Mouse (Mus musculus): ENCODE data around the gene Bik.
"Not testable (repeated sequence)": the region's sequence is repeated elsewhere in the genome, so short reads cannot be mapped to it uniquely, and the experiment has no call there.

Bik gene

DNA sequence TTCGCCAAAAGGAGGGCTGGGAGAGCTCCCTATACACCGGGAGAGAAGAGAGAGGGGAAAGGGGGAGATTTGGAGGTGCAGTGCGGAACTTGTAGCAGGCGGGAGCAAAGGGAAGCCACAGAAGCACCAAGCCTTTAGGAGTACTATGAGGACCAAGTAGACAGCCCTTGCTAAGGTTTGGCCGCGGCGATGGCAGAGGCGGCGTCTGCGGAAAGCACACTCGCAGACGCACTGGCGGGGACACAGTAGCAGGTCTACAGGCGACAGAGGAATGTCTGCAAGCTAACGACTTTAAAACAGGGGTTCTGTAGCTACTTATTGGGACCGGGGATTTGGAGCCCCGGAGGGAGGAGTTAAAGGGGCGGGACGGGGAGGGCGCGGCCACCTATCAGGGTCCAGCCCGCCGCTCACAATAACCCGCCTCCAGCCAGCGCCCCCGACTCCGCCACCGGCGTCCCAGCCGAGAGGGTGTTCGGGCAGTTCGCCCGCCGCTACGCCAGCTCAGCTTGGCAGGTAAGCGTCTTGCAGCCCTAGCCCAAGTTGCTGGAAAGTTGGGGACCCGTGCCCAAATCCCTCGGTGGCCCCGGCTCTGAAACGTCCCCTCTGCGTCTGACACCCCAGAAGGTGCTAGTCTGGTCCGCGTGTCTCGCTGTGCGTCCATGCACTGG is at the start of gene Bik:
TSS of gene Bik (plus strand) at position 439 of the 668 bp plus-strand sequence.
- DNase-seq, result peak; percentile 22 to 35

DNA sequence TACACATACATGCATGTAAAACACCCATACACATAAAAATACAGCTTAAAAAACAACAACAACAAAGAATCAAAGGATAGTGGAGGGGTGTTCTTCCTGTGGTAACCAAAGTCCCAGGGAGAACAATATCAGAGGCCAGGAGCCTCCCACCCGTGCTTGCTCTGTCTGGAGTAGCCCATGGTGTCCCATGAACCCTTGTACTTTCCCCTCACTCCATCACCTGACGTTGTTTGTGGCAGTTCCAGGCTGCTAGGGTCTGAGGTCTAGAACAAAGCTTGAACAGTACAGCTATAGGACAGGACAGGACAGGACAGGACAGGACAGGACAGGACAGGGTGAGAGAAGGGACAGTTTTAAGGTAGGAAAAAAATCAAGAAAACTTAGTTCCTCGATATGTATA is 48.6 kb upstream of the Bik start:
- DNase-seq, result no peak

- DNase-seq, result no peak
Observed at GRCm38 (mm10) chr15:83479818-83480217, 46.8 kb upstream of the Bik start.

GRCm38 (mm10) chr15:83481236-83481780 is 45.4 kb upstream of the Bik start:
- no peak for DNase-seq

- no peak for DNase-seq
Observed at GRCm38 (mm10) chr15:83482645-83483224, 43.9 kb upstream of the Bik start.

DNA sequence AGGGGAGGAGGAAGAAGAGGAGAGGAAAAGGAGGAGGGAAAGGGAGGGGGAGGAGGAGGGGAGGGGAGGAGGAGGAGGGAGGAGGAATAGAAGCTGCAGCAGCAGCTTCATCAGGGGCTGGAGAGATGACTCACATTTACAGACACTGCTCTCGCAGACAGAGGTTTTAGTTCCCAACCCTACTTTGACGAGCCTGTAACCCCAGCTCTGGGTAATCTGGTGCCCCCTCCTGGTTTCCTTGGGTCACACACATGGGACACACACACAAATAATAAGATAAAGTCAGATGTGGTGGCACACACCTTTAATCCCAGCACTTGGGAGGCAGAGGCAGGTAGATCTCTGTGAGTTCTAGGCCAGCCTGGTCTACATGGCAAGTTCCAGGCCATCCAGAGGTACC is 43.2 kb upstream of the Bik start:
- no peak for DNase-seq

DNA sequence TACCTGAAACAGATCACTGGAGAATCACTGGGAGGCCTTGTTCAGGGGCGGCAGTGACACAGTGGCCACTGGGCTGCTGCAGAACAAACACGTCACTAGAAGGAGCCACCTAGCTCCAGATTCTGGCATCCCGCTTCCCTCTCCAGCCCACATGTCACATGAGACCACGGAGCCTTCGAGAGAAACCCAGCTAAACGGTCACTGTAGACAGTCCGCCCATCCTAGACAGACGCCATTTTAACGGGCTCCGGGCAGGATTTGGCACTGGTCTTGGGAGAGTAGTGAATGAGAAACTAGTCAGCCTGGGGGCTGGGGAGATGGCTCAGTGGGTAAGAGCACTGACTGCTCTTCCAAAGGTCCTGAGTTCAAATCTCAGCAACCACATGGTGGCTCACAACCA is 42.4 kb upstream of the Bik start:
- DNase-seq, result no peak

DNA sequence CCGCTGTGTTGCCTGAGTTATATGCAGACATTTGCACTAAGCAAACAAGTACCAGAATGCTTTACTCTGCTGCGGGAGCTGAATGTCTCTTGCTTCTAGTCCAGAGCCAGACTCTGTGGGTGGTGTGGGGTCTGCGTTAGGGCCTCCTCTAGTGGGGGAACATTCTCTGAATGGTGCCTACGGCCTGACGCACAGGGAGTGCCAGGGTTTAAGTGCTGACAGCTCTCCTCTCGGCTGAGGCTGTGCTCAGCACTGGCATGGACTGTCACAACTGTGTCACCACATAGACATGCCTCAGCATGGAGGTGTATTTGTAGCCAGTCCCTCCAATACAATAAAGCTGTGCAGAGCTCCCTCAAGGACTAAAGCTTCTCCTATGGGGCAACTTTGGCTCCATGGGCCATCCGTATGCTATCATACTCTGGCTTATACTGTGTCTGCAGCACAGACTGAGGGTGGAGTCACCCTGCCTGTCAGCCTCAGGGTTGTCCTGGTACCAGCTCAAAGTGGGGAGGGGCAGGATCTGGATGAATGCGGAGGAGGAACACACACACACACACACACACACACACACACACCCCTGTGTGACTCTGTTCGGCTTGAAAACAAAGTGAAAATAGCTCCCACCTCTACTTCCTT is 39.1 kb upstream of the Bik start:
- DNase-seq, result no peak

DNA sequence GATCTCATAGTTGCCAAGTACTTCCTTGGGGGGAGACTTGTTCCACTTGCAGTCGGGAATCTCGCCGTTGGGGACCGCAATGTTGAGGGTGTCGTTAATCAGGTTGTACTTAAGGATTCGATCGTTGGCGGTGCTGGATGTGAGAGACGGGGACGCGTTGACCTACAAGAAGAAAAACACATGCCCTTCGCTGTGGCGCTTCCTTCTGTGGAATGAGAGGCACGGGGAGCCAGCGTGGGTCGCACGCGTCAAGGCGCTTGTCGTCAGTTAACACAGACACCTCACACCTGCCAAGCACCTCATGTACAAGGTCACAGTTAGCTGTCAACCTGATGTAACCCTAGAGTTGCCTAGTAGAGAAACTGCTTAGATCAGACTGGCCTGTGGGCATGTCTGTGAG is 37.2 kb upstream of the Bik start:
- DNase-seq, result no peak

- DNase-seq, result no peak
Observed at GRCm38 (mm10) chr15:83491891-83492290, 34.8 kb upstream of the Bik start.

DNA sequence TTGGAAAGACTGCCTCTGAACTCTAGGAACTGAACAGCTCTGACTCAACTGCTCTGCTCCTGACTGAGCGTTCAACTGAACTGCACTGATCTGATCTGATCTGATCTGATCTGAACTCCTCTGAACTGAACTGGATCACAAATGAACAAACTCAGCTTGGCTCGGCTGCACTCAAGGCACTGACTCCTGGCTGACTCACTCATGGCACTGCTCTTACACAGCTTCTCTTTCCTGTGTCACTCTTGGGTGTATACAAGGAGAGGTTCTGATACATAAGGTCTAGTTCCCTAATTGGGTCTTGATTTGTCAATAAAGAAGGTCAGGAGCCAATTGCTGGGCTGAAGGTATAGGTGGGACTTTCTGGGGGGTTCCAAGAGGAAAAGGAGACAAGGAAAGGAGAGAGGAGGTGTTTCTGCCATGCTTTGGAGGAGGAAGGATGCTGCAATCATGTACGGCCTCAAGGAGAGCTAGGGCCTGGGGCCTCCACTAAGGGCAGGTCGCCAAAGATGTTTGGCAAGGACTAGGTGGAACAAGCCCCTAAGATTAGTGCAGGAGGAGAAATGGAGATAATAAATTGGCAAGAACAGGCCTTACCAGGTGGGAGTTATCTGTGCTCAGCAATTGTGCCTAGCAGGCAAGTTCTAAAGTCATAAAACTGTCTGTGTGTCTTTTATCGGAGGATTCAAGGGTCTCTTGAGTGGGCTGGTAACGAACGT is 32.6 kb upstream of the Bik start:
- DNase-seq, result no peak

DNA sequence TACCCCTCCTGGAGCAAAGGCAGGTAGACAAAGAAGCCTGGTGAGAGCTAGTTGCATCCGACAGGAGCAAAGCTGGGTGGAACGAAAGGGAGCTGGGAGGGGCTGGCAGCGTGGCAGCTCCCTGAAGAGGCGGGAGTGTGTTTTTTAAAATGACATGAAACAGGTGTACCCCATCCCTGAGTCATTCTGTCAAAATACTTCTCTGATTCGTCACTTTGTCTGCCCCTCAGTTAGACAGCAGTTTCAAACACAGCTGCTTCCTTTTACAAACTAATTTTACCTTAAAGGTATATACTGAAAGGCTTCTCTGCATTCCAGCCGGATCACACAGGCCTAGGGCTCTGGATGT is 32.1 kb upstream of the Bik start:
- no peak for DNase-seq

DNA sequence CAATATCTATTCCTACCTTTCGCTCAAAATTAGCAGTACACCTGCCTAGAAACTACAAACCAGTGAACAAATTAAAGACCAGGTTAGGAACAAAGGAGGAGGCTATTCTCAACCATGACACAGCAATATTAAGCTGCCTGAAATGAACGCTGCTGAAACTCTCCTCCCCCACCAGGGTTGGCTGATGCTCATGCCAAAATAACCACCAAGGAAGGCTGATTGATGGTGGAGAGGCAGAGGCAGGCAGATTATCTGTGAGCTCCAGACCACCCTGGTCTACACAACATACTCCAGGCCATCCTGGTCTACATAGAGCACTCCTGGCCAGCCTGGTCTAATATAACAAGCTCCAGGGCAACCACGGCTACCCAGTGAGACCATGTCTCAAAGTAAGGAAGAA is 31.5 kb upstream of the Bik start:
- DNase-seq, result no peak

GRCm38 (mm10) chr15:83495787-83496367 is 30.8 kb upstream of the Bik start:
- DNase-seq, result no peak

GRCm38 (mm10) chr15:83497299-83497698 is 29.4 kb upstream of the Bik start:
- no peak for DNase-seq

GRCm38 (mm10) chr15:83499211-83499755 is 27.4 kb upstream of the Bik start:
- DNase-seq, result peak in 1 of 2 experiments; percentile 25

- DNase-seq, result peak in 1 of 2 experiments; percentile 26
Observed at GRCm38 (mm10) chr15:83500352-83500751, 26.3 kb upstream of the Bik start.

DNA sequence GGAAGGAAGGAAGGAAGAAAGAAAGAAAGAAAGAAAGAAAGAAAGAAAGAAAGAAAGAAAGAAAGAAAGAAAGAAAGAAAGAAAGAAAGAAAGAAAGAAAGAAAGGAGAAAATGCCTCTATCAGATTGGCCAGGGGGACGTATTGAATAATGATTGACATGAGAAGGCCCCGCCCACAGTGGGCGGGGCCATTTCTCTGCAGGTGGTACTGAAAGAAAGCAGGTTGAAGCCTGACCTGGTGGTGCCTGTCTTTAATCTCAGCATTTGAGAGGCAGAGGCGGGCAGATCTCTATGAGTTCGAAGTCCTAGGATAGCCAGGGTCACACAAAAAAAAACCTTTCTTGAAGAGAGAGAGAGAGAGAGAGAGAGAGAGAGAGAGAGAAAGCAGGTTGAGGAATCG is 25.2 kb upstream of the Bik start:
- DNase-seq, result not testable (repeated sequence)

DNA sequence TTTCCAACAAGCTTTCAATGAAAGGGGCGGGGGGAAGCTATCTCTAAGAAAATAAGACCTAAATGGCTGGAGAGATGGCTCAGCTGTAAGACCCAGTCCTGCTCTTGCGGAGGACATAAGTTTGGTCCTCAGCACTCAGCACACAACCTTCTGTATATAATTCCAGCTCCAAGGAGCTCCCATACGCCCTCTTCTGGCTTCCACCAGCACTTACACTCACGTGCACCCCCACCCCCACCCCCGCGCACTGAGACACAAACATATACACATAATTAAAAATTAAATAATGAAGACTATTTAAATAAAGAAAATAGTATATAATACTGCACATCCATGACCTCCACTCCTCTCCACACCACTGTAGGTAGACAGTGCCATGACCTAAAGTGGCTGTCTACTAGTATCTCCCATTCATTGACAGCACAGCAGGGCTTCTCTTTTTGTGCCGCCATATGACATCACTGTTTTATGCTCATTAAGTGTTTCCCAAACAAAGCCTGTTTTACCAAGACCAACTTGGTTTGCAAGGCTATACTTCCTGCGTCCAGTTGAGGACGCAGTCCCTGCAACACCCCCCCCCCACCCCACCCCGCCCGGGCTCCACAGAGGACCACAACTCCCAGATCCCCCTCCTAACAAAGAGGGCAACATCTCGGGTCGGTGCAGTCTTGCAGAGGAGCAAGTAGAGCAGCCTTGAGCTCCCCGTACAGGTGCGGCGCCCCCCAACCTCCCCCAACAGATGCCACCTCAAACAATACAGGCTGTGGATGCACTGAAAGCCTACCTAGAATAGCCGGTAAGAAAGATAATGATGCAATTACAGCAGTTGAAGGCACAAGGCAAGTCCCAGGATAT is 16.5 kb upstream of the Bik start:
- DNase-seq, result no peak

GRCm38 (mm10) chr15:83510805-83511405 is 15.8 kb upstream of the Bik start, which contains the start of gene Ttll1:
Ttll1 (minus strand) TSS chr15:83510893.
- peak; percentile 91 to 95 for DNase-seq

Measured in cerebellum, postnatal 25 days (tissue).